Mouse (Mus musculus) adrenal gland, adult 10 weeks (tissue): ENCODE data around the gene Arl6ip1. TPM values are rescaled to one million over a fixed set of nuclear protein-coding genes. Genes with fewer than 3 reads are reported as not detected.

Experiments used
- polyA plus RNA-seq: library from polyadenylated mRNA; stranded (reverse); fragments of 350-450 nt; fragmentation: Illumina TruSeq; extraction: RNeasy Lipid Tissue Mini Kit (QIAGEN cat#74804); gene quantifications from one replicate; pipeline ENCODE4 v1.2.3, GENCODE M21; 2014; ENCODE audit warnings: low read depth, low replicate concordance

Gene Arl6ip1
- polyA plus RNA-seq: 454 TPM

DNA sequence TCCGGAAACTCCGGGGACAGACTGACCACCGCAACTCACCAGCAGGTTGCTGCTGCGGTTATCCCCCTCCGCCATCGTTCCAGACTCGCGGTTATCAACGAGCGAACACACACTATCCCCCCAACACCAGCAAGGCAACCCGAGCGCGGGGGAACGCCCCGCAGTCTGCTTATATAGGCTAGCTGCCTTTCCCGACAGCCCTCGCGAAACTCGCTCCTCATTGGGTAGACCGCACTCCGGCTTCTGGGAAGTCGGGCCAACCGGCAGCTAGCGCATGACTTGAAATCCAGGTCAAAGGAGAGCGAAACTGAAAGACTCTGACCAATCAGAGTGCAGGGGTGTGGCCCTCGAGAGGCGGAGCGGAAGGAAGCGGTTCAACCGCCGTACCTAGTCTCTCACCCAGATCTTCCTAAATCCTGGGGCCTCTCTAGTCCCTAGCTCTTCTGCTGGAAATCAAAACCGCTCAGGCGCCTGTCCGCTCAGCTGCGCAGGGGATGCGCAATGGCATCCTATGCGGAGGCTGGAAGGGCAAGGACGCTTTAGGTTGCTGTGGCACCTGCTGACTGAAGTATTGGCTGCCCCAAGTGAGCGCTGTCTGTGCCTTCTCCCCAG, at the start of gene Arl6ip1:
Gene Arl6ip1, minus strand, starts transcription at position 233 of the 612 bp plus-strand sequence.

DNA sequence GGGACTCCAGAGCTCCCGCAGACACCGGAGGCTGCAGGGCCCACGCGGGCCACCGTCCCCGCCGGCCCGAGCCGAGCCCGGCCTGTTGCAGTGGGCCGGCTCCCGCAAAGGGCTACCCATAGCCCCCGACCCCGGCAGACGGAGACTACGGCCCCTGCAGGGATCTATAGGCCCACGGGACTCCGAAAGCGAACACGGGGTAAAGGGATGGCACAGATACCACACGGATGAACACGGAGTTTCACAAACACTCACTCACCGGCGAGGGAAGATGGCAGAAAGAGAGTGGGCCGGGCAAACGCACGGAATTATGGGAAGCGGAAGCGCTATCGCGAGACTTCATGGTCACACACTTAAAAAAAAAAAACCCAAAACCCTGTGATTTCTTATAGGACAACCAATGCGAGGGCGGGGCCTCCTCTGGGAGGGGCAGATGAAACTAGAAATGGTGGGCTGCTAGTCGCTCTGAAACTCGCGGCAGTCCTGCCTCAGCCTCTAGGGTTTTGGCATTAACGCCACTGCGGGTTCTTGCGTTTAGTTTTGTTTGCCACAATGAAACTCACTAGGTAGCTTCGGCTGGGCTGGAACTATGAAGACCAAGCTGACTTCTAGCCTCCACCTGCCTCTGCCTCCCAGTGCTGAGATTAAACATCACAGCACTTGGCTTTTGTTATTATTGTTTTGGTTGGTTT, 13.4 kb downstream of the Arl6ip1 start, which contains the start of gene Rps15a:
Gene Rps15a, minus strand, starts transcription at position 312 of the 692 bp plus-strand sequence.

Other genes with a start within 250 kb of the Arl6ip1 start
- 331 TPM for gene Rps15a, start 13.5 kb downstream of the Arl6ip1 start, polyA plus RNA-seq
- gene Smg1, start 114.0 kb upstream of the Arl6ip1 start, polyA plus RNA-seq: 57.5 TPM